Mouse (Mus musculus): ENCODE results near the gene Trappc12.

GRCm38 (mm10) chr12:28796881-28797420 lies 46.7 kb upstream of the Trappc12 start:
- TF ChIP-seq CTCF (IDR thresholded peaks at IDR 0.05; ENCODE audit: low read depth): no peak
- no peak for TF ChIP-seq EP300 (IDR thresholded peaks at IDR 0.05; ENCODE audit: low read depth)

Measured in liver, postnatal 0 days (tissue).